Mouse (Mus musculus) urinary bladder, postnatal 25 days (tissue): ENCODE measurements at regions not wholly inside any gene's neighbourhood (a gene's known extent, or its start where the extent isn't known, plus 50 kb on each side); places are given as distances from the start of the nearest gene placed in this dataset.
"Not testable (repeated sequence)": the region's sequence is repeated elsewhere in the genome, so short reads cannot be mapped to it uniquely, and the experiment has no call there.

Experiments used
- DNase-seq: peaks from one replicate; pipeline ENCODE4 v3.0.0; 2022; ENCODE audit warnings: low spot score

DNA sequence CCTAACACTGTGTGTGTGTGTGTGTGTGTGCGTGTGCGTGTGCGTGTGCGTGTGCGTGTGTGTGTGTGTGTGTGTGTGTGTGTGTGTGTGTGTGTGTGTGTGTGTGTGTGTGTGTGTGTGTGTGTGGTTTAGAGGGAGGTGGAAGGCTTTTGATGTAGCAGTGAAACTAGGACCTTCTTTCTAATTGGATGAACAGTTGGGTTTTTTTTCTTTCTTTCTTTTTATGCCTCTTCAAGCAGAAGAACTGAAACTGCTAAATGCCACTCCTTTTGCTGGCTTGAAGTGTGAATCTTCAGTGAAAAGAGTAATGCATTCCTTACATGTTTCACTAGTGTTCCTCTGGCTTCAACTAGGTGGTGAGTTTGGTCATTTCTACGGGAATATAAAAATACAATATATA lies 524.6 kb upstream of the Olfr1507 start:
- DNase-seq, result not testable (repeated sequence)

DNA sequence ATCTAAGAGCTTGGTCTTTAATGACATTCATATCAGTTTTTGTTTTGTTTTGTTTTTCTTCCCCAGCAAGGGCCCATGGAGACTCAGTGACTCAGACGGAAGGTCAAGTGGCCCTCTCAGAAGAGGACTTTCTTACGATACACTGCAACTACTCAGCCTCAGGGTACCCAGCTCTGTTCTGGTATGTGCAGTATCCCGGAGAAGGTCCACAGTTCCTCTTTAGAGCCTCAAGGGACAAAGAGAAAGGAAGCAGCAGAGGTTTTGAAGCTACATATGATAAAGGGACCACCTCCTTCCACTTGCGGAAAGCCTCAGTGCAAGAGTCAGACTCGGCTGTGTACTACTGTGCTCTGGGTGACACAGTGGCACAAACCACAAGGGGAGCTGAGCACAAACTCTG lies 512.2 kb upstream of the Olfr1507 start:
- not testable (repeated sequence) for DNase-seq

DNA sequence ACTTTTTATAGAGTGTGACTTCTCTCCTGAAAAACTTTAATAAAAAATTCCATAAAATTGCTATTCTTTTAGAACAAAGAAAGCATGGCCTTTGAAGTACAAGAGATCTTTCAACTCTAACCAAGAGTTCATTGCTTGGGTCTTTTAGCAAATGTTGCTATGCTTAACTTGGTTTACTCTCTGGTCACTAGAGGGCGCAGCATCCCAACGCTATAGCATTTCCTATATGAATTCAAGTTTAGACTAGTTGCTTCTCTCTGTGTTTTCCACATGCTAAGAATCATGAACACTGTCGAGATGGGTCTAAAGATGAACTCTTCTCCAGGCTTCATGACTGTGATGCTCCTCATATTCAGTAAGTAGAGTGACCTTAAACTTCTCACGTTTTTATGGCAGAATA lies 511.8 kb upstream of the Olfr1507 start:
- DNase-seq, result not testable (repeated sequence)

DNA sequence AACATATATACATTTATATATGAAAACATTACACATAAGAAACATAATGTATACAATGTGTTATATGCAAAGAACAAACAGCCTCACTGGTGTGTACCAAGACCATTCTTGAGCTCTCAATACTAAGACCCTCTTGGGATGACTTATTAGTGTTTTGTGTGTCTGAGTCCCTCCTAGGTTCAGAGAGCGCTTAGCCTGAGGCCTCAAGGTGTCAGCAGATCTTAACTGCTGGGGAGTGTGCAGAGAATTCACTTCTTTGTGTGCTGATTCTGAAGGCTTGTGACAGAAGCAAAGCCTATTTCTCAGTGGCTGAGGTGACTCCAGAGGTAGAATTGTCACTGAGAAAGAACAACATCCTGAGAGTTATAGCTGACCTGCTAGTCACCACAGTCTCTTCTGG lies 505.7 kb upstream of the Olfr1507 start:
- not testable (repeated sequence) for DNase-seq

DNA sequence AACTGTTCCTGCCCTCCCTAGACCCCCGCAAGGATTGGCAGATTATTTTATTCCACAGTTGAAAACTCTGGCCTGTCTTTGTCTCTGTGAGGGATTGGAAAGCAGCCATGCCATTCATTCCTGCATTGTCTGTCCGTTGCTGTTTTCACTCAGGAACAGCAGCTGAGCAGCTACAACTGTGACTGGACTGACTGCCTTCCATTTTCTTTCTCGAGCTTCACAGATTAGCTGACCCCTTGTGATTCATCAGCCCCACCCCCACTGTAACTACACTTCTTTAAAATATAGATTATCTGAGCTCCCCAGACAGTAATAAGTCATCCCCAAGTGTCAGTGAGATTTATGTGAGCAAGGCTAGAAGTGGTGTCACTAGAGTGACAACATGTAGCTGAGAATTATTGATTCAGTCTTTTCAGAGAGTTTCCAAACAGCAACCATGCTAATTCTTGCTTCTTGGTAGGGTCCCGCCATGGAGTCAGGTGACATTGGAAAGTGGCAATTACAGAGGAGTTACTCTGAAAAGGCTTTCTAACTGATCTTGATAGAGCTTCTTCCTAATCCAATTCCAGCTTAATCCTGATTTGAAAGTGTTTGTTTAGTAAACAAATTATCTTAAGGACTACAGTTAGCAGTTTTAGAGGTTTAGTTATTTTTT lies 496.7 kb upstream of the Olfr1507 start:
- DNase-seq, result not testable (repeated sequence)

DNA sequence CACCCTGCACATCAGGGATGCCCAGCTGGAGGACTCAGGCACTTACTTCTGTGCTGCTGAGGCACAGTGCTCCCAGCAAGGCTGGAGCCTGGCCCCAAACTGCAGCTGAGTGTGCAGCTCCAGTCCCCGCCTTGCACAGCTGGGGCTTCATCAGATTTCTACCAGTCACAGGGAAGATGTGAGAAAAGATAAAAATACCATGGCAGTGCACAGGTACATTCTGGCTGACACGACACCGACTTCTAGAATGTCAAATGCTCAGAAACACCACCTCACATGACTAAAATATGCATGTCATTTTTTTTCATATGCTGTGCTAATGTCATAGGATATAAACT lies 495.7 kb upstream of the Olfr1507 start:
- DNase-seq, result not testable (repeated sequence)

DNA sequence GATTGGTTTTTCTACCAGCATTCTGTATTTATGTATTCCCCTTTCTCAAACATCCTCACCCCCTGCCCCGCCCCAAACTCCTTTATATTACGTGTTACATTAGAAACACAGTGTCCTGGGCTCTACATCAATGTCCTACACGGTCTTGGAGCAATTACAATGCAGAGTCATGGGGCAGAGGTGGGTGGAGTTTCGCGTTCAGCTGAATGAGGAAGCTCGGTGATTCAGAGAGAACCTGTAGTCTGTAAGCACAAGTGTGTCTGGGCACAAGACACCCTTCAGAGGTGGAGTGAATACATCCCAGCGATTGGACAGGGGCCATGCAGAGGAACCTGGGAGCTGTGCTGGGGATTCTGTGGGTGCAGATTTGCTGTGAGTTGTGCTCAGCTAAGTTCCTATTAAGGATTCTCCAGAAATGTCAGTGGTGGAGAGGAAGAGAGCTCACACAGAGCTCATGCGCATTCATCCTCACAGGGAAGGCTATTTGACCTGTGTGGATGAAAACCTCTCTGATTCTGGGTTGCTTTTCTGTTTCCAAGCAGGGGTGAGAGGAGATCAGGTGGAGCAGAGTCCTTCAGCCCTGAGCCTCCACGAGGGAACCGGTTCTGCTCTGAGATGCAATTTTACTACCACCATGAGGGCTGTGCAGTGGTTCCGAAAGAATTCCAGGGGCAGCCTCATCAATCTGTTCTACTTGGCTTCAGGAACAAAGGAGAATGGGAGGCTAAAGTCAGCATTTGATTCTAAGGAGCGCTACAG lies 495.2 kb upstream of the Olfr1507 start:
- not testable (repeated sequence) for DNase-seq

DNA sequence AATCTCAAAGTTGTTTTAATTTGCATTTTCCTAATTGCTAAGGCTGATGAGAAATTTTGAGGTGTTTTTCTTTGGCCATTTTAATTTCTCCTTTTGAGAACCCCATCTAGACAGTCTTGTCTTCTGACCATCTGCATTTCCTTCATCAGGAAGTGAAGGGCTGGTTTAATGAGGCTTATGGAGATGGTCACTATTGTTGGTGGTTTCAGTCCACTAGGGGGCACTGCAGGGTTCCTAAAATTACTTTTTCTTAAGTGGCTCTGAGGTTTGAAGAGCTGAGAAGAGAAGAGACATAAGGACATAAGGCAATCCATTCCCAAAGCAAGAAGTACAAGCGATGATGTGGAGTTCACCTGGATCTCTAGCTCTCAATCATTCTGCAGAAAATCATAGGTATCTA lies 494.4 kb upstream of the Olfr1507 start:
- not testable (repeated sequence) for DNase-seq

DNA sequence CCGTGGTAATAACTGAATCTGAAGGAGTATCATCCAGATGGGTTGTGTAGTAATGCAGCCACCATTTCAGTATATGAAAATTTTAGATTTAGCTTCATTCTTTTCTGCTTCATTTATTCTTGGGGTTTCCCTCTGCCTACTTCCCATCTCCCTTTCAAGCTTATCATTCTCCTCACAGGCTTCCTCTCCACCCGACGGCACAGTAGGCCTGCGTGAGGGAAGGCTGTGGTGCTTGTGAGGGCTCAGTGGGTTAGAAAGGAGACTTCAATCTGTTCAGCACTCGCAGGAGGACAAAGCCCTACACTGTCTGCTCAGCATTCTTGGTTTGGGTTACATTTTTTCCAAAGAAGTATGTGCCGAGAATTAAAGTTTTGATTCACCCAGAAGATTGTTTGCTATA lies 493.0 kb upstream of the Olfr1507 start:
- DNase-seq, result not testable (repeated sequence)

DNA sequence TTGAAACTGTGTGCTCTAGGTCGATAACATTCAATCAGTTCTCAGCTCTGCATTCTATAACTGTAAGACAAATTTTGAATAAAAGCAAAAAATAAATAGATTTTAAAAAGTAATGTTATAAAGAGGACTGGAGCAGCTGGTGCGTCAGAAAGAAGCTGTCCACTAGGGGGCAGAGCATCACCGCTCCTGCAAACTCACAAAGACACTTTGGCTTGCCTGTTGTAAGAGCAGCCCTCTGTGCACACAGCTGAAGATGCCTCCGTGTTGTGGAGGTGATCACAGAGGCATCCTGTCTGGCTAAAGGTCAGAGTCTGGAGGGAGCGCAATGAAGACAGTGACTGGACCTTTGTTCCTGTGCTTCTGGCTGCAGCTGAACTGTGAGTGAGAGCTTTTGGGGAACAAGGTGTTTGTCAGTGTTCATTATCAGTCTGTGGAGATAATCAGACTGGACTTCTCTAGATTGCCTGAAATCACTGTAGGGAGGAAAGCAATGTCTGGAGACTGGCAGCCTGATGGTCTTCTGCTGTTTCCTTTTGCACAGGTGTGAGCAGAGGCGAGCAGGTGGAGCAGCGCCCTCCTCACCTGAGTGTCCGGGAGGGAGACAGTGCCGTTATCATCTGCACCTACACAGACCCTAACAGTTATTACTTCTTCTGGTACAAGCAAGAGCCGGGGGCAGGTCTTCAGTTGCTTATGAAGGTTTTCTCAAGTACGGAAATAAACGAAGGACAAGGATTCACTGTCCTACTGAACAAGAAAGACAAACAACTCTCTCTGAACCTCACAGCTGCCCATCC lies 476.9 kb upstream of the Olfr1507 start:
- DNase-seq, result not testable (repeated sequence)

DNA sequence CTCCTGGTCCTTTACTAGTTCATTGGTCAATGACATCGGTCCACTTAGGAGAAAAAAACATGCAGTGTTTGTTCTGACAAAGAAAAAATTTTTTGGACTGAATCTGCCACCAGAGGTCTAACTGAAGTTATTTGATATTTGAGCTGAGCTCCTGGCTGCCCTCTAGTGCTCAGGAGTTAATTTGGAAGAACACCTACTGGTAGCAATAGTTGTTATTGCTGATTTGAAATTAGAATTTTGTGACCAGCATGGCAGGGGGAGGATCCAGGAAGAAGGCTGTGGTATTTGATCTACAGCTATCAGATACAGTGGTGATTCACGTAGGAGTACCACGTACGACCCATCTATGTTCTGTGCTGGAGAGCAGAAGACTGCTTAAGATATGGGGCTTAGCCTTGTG lies 466.6 kb upstream of the Olfr1507 start:
- DNase-seq, result not testable (repeated sequence)

DNA sequence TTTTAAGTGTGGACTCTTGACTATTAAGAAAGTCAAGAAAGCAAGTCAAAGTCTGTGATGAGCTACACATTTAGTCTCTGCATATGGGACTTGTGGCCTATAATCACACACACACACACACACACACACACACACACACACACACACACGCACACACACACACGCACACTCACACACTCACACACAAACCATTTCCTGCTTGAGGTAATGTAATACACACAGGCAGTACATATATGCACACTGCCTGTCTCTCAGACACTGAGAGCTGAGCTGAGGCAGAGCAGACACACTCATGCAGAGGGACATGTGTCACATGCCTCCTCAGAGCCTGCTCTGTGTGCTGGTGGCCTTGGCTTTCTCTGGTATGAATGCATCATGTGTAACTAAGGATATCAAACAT lies 461.0 kb upstream of the Olfr1507 start:
- not testable (repeated sequence) for DNase-seq

DNA sequence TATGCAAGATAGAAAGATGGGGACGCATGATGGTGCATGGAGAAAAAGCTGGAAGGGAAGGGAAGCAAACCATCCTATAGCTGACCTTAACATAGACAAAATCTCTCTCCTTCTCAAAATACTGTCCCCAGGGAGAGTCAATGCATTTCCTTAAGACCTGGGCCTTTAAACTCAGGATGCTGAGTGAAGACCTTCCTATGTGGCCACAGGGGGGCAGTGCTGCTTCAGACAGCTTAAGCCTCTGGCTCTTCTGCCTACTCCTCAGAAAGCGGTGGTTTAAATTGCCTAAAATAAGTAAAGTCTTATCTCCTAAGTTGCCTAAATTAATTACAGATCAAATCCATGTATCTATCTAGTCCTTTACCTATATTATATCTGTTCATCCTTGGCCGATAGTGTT lies 449.4 kb upstream of the Olfr1507 start:
- not testable (repeated sequence) for DNase-seq

DNA sequence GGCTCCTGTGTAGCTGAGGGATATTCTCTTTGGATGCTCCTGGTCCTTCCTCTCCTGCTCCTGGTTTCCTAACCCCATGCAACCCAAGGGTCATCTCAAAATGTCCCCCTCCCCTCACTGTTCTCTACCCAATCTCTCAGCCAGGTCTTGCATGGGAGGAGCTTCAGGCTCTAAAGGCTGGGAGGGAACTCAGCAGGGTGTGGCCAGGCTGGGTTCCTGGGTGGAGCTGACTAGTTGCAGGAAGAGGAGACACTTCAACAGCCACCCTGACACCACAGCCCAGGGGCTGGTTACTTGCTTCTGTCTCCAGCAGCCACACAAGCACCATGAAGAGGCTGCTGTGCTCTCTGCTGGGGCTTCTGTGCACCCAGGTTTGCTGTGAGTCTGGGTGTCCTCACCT lies 446.9 kb upstream of the Olfr1507 start:
- DNase-seq, result not testable (repeated sequence)

DNA sequence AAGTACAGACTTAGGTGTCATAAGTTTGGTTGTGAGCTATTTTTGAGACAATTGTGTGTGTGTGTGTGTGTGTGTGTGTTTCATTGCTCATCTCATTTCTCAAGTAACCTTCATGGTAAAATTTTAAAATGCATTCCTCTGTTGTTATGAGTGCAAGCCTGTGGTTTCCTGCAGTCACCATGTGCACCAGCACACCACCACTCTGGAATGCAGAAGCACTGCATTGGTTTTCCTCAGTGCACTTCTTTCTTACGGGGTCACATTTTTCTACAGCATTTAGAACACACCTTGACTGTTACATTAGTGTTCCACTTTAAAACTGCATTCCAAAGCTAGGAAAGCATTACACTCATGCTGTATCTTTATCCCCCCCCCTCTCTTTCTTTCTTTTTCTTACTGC lies 446.2 kb upstream of the Olfr1507 start:
- DNase-seq, result not testable (repeated sequence)

DNA sequence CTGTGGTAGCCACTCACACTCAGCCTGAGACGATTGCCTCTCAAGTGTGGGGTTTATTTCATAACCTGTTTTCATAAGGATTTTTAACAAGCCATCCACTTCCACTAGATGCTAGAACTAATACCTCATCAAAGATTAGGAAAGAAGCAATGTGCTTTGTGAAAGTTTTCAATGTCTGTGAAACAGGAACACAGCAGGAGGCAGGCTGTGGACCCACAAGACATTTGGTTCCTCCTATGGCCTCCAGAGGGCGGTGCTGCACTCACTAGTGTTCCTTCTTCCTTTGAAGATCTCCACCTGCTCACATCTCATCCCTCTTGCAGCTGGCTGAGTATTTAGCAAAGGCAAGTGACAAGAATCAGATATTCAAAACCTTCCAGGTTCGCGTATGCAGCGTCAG lies 424.6 kb upstream of the Olfr1507 start:
- not testable (repeated sequence) for DNase-seq

DNA sequence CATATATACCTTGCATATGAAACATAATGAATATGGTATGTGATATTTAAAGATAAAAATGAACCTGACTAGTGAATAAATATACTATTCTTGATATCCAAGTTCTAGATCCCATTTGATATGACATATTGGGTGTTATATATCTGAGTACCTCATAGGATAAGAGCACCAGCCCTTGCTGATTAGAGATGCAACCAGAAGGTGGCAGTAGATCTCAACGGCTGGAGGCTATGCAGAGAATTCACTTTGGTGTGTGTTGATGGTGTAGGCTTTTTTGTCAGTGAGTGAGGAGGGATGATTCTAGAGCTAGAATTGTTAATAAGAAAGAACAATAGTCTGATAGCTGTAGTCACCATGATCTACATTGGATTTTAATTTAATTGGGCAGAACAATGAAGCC lies 418.3 kb upstream of the Olfr1507 start:
- DNase-seq, result not testable (repeated sequence)

DNA sequence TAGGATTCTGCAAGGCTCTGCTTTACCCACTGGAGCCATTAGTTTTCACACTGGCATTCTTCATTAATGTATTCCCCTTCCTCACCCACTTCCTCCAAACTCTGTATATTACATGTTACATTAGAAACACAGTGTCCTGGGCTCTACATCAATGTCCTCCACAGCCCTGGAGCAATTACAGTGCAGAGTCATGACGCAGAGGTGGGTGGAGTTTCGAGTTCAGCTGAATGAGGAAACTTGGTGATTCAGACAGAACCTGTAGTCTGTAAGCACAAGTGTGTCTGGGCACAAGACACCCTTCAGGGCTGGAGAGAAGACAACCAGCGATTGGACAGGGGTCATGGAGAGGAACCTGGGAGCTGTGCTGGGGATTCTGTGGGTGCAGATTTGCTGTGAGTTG lies 404.1 kb upstream of the Olfr1507 start:
- not testable (repeated sequence) for DNase-seq

DNA sequence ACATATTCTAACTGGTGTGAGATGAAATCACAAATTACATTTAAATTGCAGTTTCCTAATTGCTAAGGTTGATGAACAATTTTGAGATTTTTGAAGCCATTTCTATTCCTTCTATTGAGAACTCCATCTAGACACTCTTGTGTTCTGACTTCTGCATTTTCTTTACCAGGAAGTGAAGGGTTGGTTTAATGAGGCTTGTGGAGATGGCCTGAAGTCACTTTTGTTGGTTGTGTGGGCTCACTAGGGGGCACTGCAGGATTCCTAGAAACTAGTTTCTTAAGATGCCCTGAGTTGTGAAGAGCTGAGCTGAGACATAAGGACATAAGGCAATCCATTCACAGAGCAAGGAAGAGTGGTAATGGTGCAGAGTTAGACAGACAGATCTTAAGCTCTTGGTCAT lies 402.8 kb upstream of the Olfr1507 start:
- not testable (repeated sequence) for DNase-seq

DNA sequence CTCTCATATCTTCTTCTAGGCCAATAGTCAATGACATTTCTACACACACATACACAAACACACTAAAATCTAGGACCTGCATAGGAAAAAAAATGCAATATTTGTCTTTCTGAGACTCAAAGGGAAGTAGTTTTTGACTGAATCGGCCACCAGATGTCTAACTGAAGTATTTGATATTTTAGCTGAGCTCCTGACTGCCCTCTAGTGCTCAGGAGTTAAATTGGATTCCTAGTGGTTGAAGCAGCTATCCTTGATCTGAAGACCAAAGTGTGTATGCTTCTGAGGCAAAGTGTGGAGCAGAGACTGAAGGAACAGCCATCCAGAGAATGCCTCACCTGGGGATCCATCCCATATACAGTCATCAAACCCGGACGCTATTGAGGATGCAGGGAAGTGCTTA lies 384.4 kb upstream of the Olfr1507 start:
- not testable (repeated sequence) for DNase-seq

DNA sequence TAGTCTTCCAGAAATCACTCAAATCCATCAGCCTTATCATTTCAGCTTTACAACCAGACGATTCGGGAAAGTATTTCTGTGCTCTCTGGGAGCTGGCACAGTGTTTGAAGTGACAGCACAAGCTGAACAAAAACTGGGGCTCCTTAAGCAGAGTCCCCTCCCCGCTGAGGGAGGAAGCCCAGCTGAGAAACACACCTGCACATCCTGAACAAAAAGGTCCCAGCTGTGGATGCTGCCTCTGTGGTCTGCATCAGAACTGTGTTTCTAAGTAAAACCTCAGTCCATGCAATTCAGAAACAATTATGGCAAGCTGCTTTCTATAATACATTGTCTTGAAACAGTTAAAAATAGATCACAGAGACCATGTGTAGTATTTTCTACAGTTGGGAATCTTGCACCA lies 368.3 kb upstream of the Olfr1507 start:
- DNase-seq, result not testable (repeated sequence)

DNA sequence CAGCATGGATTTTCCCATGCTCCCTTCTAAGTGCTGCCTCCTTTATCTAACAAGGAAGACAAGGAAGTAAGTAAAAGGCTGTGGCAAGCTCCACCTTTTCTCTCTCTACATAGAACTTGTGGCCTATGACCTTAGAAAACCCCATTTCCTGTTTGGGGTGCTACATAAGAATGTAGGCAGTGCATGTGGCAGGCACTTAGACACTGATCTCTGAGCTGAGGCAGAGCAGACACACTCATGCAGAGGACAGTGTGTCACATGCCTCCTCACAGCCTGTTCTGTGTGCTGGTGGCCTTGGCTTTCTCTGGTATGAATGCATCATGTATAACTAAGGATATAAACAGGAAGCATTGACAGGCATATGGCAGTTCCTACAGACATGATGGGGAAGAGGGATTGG lies 367.6 kb upstream of the Olfr1507 start:
- not testable (repeated sequence) for DNase-seq

DNA sequence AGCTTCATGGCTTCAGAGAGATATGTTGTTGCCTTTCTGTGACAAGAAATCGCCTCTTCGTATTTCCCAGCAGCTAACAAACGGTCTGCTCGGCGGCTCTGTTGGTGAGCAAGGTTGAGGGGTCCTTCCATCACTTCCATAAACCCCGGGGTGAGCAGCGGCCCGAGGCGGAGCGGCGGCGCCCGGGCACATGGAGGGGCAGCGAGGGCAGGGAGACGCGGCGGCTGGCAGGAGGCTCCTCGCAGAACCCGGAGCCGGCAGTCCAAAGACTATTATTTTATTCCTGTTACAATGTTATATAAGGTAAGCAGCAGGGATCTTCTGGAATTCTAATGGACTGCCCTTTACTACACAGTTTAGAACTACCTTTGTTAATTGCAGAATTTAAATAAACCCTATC lies 366.9 kb upstream of the Olfr1507 start:
- DNase-seq, result not testable (repeated sequence)
